Mouse (Mus musculus) MEL (cell line): ENCODE measurements around the gene Rtp3. TPM values are rescaled to one million over a fixed set of nuclear protein-coding genes. Genes with fewer than 3 reads are reported as not detected.

Experiments
- DNase-seq: peaks from one replicate; pipeline ENCODE4 v3.0.0; 2011; ENCODE audit warnings: low read depth, low spot score
- H3K27ac ChIP-seq: 2 replicates; pipeline ENCODE4 v1.5.1; 2012; ENCODE audit warnings: low read depth, mild to moderate bottlenecking, control low read depth, low read length, moderate library complexity; ENCODE audit not compliant: control insufficient read depth
- H3K27me3 ChIP-seq, 2 experiments: fragments of 150-350 bp in 1 of 2; sonication (generic) in 1 of 2; 2 replicates each; pipeline ENCODE4 v1.6.1; 2012; ENCODE audit warnings: low read length in 2 of 2, mild to moderate bottlenecking in 2 of 2, improper control_type of control experiment in 1 of 2, moderate library complexity in 1 of 2; ENCODE audit not compliant: insufficient read depth in 2 of 2, control insufficient read depth in 1 of 2
- H3K36me3 ChIP-seq, 2 experiments: 2 replicates each; pipeline ENCODE4 v1.6.1; 2012 to 2014; ENCODE audit warnings: low read length in 2 of 2, improper control_type of control experiment in 1 of 2, inconsistent platforms in 1 of 2, mild to moderate bottlenecking in 1 of 2; ENCODE audit not compliant: insufficient read depth in 2 of 2, control insufficient read depth in 1 of 2
- H3K4me1 ChIP-seq, 2 experiments: fragments of 150-350 bp in 1 of 2; sonication (generic) in 1 of 2; 2 replicates each; pipeline ENCODE4 v1.6.1; 2012; ENCODE audit warnings: low read length in 2 of 2, improper control_type of control experiment in 1 of 2, mild to moderate bottlenecking in 1 of 2; ENCODE audit not compliant: insufficient read depth in 2 of 2, control insufficient read depth in 1 of 2
- H3K4me3 ChIP-seq, 2 experiments: fragments of 150-350 bp in 1 of 2; sonication (generic) in 1 of 2; 2 replicates each; pipeline ENCODE4 v1.5.1; 2012; ENCODE audit warnings: low read depth in 2 of 2, low read length in 2 of 2, mild to moderate bottlenecking in 2 of 2, moderate library complexity in 2 of 2, control low read depth in 1 of 2, improper control_type of control experiment in 1 of 2; ENCODE audit not compliant: control insufficient read depth in 1 of 2, insufficient read depth in 1 of 2
- H3K79me2 ChIP-seq: 2 replicates; pipeline ENCODE4 v1.6.1; 2012; ENCODE audit warnings: mild to moderate bottlenecking, low read length, moderate library complexity; ENCODE audit not compliant: control insufficient read depth, poor library complexity, insufficient read depth
- H3K9ac ChIP-seq: 2 replicates; pipeline ENCODE4 v1.6.1; 2012; ENCODE audit warnings: low read depth, mild to moderate bottlenecking, control low read depth, low read length, moderate library complexity; ENCODE audit not compliant: control insufficient read depth, poor library complexity, severe bottlenecking
- H3K9me3 ChIP-seq: fragments of 150-350 bp; sonication (generic); replicated peaks from 2 replicates; pipeline ENCODE4 v1.6.1; 2012; ENCODE audit warnings: mild to moderate bottlenecking, low read length, improper control_type of control experiment, moderate library complexity; ENCODE audit not compliant: insufficient read depth
- CTCF ChIP-seq, 3 experiments: IDR thresholded peaks in 2 of 3; conservative IDR thresholded peaks in 1 of 3; 2 replicates each; pipeline ENCODE4 v1.5.1; 2011 to 2012; ENCODE audit warnings: low read length in 3 of 3, low read depth in 2 of 3, mild to moderate bottlenecking in 2 of 3, improper control_type of control experiment in 1 of 3, inconsistent platforms in 1 of 3, mixed read lengths in 1 of 3, moderate library complexity in 1 of 3; ENCODE audit not compliant: control insufficient read depth in 1 of 3, insufficient read depth in 1 of 3, poor library complexity in 1 of 3, severe bottlenecking in 1 of 3
- GABPA ChIP-seq: IDR thresholded peaks from 2 replicates; pipeline ENCODE4 v1.6.1; 2012; ENCODE audit warnings: low read depth, mild to moderate bottlenecking, inconsistent platforms, low read length, improper control_type of control experiment, moderate library complexity
- GATA1 ChIP-seq: IDR thresholded peaks from 2 replicates; pipeline ENCODE4 v1.6.1; 2011; ENCODE audit warnings: low read depth, low read length, improper control_type of control experiment
- HCFC1 ChIP-seq: IDR thresholded peaks from 2 replicates; pipeline ENCODE4 v1.6.1; 2012; ENCODE audit warnings: low read depth, mild to moderate bottlenecking, inconsistent platforms, low read length, improper control_type of control experiment, moderate library complexity
- JUND ChIP-seq: IDR thresholded peaks from 2 replicates; pipeline ENCODE4 v1.6.1; 2011; ENCODE audit warnings: low read depth, mild to moderate bottlenecking, improper control_type of control experiment, low read length
- MAFK ChIP-seq: IDR thresholded peaks from 2 replicates; pipeline ENCODE4 v1.6.1; 2011; ENCODE audit warnings: low read depth, mild to moderate bottlenecking, low read length, improper control_type of control experiment, borderline replicate concordance
- MEF2A ChIP-seq: IDR thresholded peaks from 2 replicates; pipeline ENCODE4 v1.6.1; 2014; ENCODE audit warnings: low read depth, mild to moderate bottlenecking, inconsistent platforms, low read length, improper control_type of control experiment; ENCODE audit not compliant: poor library complexity, insufficient replicate concordance, severe bottlenecking; ENCODE audit errors: extremely low read depth
- MXI1 ChIP-seq: IDR thresholded peaks from 2 replicates; pipeline ENCODE4 v1.6.1; 2011; ENCODE audit warnings: mild to moderate bottlenecking, low read depth, low read length, improper control_type of control experiment
- MYB ChIP-seq: IDR thresholded peaks from 2 replicates; pipeline ENCODE4 v1.6.1; 2011; ENCODE audit warnings: mild to moderate bottlenecking, low read depth, low read length, improper control_type of control experiment
- MYC ChIP-seq: IDR thresholded peaks from 2 replicates; pipeline ENCODE4 v1.6.1; 2011; ENCODE audit warnings: low read depth, mild to moderate bottlenecking, low read length, improper control_type of control experiment, moderate library complexity
- NRF1 ChIP-seq: IDR thresholded peaks from 2 replicates; pipeline ENCODE4 v1.6.1; 2014; ENCODE audit warnings: low read depth, mild to moderate bottlenecking, inconsistent platforms, low read length, improper control_type of control experiment, moderate library complexity; ENCODE audit not compliant: poor library complexity, insufficient read depth, severe bottlenecking
- POLR2A ChIP-seq, 2 experiments: IDR thresholded peaks; 2 replicates each; pipeline ENCODE4 v1.6.1; 2011 to 2012; ENCODE audit warnings: low read length in 2 of 2, mild to moderate bottlenecking in 2 of 2, control low read depth in 1 of 2, improper control_type of control experiment in 1 of 2, low read depth in 1 of 2, moderate library complexity in 1 of 2; ENCODE audit not compliant: control insufficient read depth in 1 of 2, insufficient read depth in 1 of 2, poor library complexity in 1 of 2
- POLR2AphosphoS5 ChIP-seq: IDR thresholded peaks from 2 replicates; pipeline ENCODE4 v1.6.1; 2012; ENCODE audit warnings: low read depth, borderline replicate concordance, mild to moderate bottlenecking, inconsistent platforms, low read length, moderate library complexity, mixed read lengths
- SIN3A ChIP-seq: IDR thresholded peaks from 2 replicates; pipeline ENCODE4 v1.6.1; 2012; ENCODE audit warnings: low read length, improper control_type of control experiment, inconsistent platforms
- UBTF ChIP-seq: IDR thresholded peaks from 2 replicates; pipeline ENCODE4 v1.6.1; 2012; ENCODE audit warnings: low read depth, mild to moderate bottlenecking, inconsistent platforms, low read length, improper control_type of control experiment, moderate library complexity, borderline replicate concordance; ENCODE audit not compliant: insufficient read depth
- USF2 ChIP-seq, 2 experiments: IDR thresholded peaks; 2 replicates each; pipeline ENCODE4 v1.6.1; 2011 to 2012; ENCODE audit warnings: improper control_type of control experiment in 2 of 2, low read length in 2 of 2, borderline replicate concordance in 1 of 2, inconsistent platforms in 1 of 2, low read depth in 1 of 2, mild to moderate bottlenecking in 1 of 2; ENCODE audit not compliant: insufficient read depth in 1 of 2
- ZNF384 ChIP-seq: IDR thresholded peaks from 2 replicates; pipeline ENCODE4 v1.6.1; 2012; ENCODE audit warnings: low read depth, mild to moderate bottlenecking, inconsistent platforms, low read length, improper control_type of control experiment
- polyA plus RNA-seq, 2 experiments: library from polyadenylated mRNA; stranded (reverse) in 1 of 2; unstranded in 1 of 2; fragments of >175 nt in 1 of 2; fragments of >200 nt in 1 of 2; gene quantifications; 2 replicates each; pipeline versions ENCODE4 v1.2.1 to v1.2.4; 2012; ENCODE audit warnings: low replicate concordance in 2 of 2, low read depth in 1 of 2; ENCODE audit not compliant: insufficient read length in 2 of 2, insufficient read depth in 1 of 2, missing spikeins in 1 of 2
- total RNA-seq: library from RNA; depleted of rRNA; stranded (reverse); fragments of 300-350 nt; gene quantifications from 2 replicates; pipeline ENCODE4 v1.2.3, GENCODE M21; 2012

The Rtp3 gene
- total and polyA plus RNA-seq, 3 experiments, result not detected

GRCm38 (mm10) chr9:110947261-110947661, 43.1 kb downstream of the Rtp3 start:
- Histone ChIP-seq H3K4me3 (no peak overlapping the region), H3K27ac (no peak overlapping the region), H3K27me3 (no peaks in the 10 kb centered on the region), H3K9ac (no peak overlapping the region), H3K36me3 (peaks cover 0 to 2% of the 10 kb centered on the region in 2 experiments; a peak in 1 of 4 replicates), H3K4me1 (peaks cover 0 to 7% of the 10 kb centered on the region in 2 experiments; a peak in 2 of 4 replicates), H3K79me2 (no peaks in the 10 kb centered on the region), H3K9me3 (no peaks in the 10 kb centered on the region)
- no peak for TF ChIP-seq MAFK
- no peak for TF ChIP-seq MYC
- TF ChIP-seq MEF2A, result no peak
- no peak for DNase-seq

- no peak overlapping the region for H3K9ac ChIP-seq
Observed at GRCm38 (mm10) chr9:110946548-110947044, 43.8 kb downstream of the Rtp3 start.

GRCm38 (mm10) chr9:110945926-110946325, 44.5 kb downstream of the Rtp3 start, which contains the start of gene Tdgf1:
Tdgf1 (minus strand) TSS chr9:110946158.
- no peak for DNase-seq
- Histone ChIP-seq H3K36me3 (no peaks in the 10 kb centered on the region), H3K4me3 (no peak within 1 kb of the TSS), H3K9me3 (no peaks in the 10 kb centered on the region), H3K27ac (no peak within 1 kb of the TSS), H3K9ac (no peak within 1 kb of the TSS), H3K79me2 (no peaks in the 10 kb centered on the region), H3K4me1 (peaks cover 0 to 7% of the 10 kb centered on the region in 2 experiments; a peak in 1 of 4 replicates)
- TF ChIP-seq USF2 (IDR thresholded peaks at IDR 0.05; ENCODE audit: borderline replicate concordance in 1 of 2, insufficient read depth in 1 of 2, low read depth in 1 of 2, low read length in 2 of 2) (no peak), HCFC1 (no peak), NRF1 (no peak), MXI1 (no peak)
- TF ChIP-seq, all 39 proteins: peak for 0
- no peaks in the 10 kb centered on the region for H3K27me3 ChIP-seq

More at GRCm38 (mm10) chr9:110946548-110947044, 43.8 kb downstream of the Rtp3 start:
- no peak for DNase-seq
- Histone ChIP-seq H3K36me3 (no peaks in the 10 kb centered on the region), H3K4me1 (peaks cover 0 to 7% of the 10 kb centered on the region in 2 experiments; a peak in 2 of 4 replicates), H3K4me3 (no peak overlapping the region), H3K9me3 (no peaks in the 10 kb centered on the region), H3K27me3 (no peaks in the 10 kb centered on the region), H3K79me2 (no peaks in the 10 kb centered on the region), H3K27ac (no peak overlapping the region)
- TF ChIP-seq JUND, result no peak
- TF ChIP-seq MYB, result no peak
- no peak for TF ChIP-seq POLR2AphosphoS5
- TF ChIP-seq MXI1, result no peak
- TF ChIP-seq SIN3A, result no peak
- no peak for TF ChIP-seq POLR2A (IDR thresholded peaks at IDR 0.05; ENCODE audit: control insufficient read depth in 1 of 2, insufficient read depth in 1 of 2, low read depth in 1 of 2, low read length in 2 of 2, poor library complexity in 1 of 2)
- TF ChIP-seq MEF2A, result no peak
- TF ChIP-seq ZNF384, result no peak
- no peak for TF ChIP-seq USF2 (IDR thresholded peaks at IDR 0.05; ENCODE audit: borderline replicate concordance in 1 of 2, insufficient read depth in 1 of 2, low read depth in 1 of 2, low read length in 2 of 2)
- TF ChIP-seq GABPA, result no peak
- TF ChIP-seq GATA1, result no peak
- no peak for TF ChIP-seq CTCF (IDR thresholded peaks at IDR 0.05 in 2 of 3, conservative IDR thresholded peaks at IDR 0.05 in 1 of 3; ENCODE audit: control insufficient read depth in 1 of 3, insufficient read depth in 1 of 3, low read depth in 2 of 3, low read length in 3 of 3, poor library complexity in 1 of 3, severe bottlenecking in 1 of 3)
- TF ChIP-seq UBTF, result no peak
